Mouse (Mus musculus) limb, embryonic 14.5 days (tissue): Measurements from ENCODE around the gene Mrps25. TPM values are rescaled to one million over a fixed set of nuclear protein-coding genes. Genes with fewer than 3 reads are reported as not detected.

Source experiments
- ATAC-seq: fragments of 200-750 bp; cut with Nextera tagmentation; 2 replicates; pipeline ENCODE4 v1.8.0; 2017; ENCODE audit warnings: low read depth, moderate number of reproducible peaks, moderate TSS enrichment; ENCODE audit not compliant: low FRiP score
- DNase-seq: peaks from one replicate; pipeline ENCODE4 v3.0.0-alpha.2; 2015; ENCODE audit warnings: low spot score
- H3K27ac ChIP-seq: fragments of 300-500 bp; sonication (generic); replicated peaks from 2 replicates; pipeline ENCODE4 v1.5.1; 2014; ENCODE audit warnings: low read depth, mild to moderate bottlenecking, low read length, moderate library complexity, mixed read lengths
- H3K27me3 ChIP-seq: fragments of 300-500 bp; sonication (generic); 2 replicates; pipeline ENCODE4 v1.6.1; 2014; ENCODE audit warnings: low read length, mixed read lengths; ENCODE audit not compliant: control insufficient read depth, insufficient read depth
- H3K36me3 ChIP-seq: fragments of 300-500 bp; sonication (generic); 2 replicates; pipeline ENCODE4 v1.6.1; 2014; ENCODE audit warnings: mild to moderate bottlenecking, low read length, moderate library complexity, mixed read lengths; ENCODE audit not compliant: control insufficient read depth, insufficient read depth
- H3K4me1 ChIP-seq: fragments of 300-500 bp; sonication (generic); 2 replicates; pipeline ENCODE4 v1.6.1; 2014; ENCODE audit warnings: antibody characterized with exemption, low read length, mixed read lengths; ENCODE audit not compliant: control insufficient read depth, insufficient read depth
- H3K4me2 ChIP-seq: fragments of 300-500 bp; sonication (generic); replicated peaks from 2 replicates; pipeline ENCODE4 v1.6.1; 2014; ENCODE audit warnings: low read depth, mild to moderate bottlenecking, low read length, moderate library complexity; ENCODE audit not compliant: severe bottlenecking
- H3K4me3 ChIP-seq: fragments of 300-500 bp; sonication (generic); replicated peaks from 2 replicates; pipeline ENCODE4 v1.5.1; 2014; ENCODE audit warnings: low read length
- H3K9ac ChIP-seq: fragments of 300-500 bp; sonication (generic); 2 replicates; pipeline ENCODE4 v1.6.1; 2014; ENCODE audit warnings: mild to moderate bottlenecking, low read depth, low read length, moderate library complexity; ENCODE audit not compliant: severe bottlenecking
- H3K9me3 ChIP-seq: fragments of 300-500 bp; sonication (generic); 2 replicates; pipeline ENCODE4 v1.6.1; 2016; ENCODE audit warnings: low read length; ENCODE audit not compliant: control insufficient read depth
- POLR2A ChIP-seq: fragments of 200-500 bp; IDR thresholded peaks from 2 replicates; pipeline ENCODE4 v1.8.0; 2012; ENCODE audit warnings: inconsistent platforms, mild to moderate bottlenecking, moderate library complexity, borderline replicate concordance; ENCODE audit not compliant: insufficient read depth, insufficient read length; ENCODE audit errors: extremely low read depth
- WGBS: fragments of 180-500 bp; shearing (Covaris S2); extraction: QIAGEN DNeasy Blood & Tissue Kit; methylation state at CpG from one replicate; pipeline ENCODE4 v1.1.7; 2014; 5-methylcytosine and 5-hydroxymethylcytosine counted together
- polyA plus RNA-seq, 2 experiments: library from polyadenylated mRNA; depleted of rRNA in 1 of 2; stranded (reverse) in 1 of 2; unstranded in 1 of 2; fragments of >200 nt; fragmentation: Nextera tagmentation in 1 of 2; extraction: Ambion mirVana in 1 of 2; gene quantifications; 2 replicates each; pipeline versions ENCODE4 v1.2.1 to v1.2.3; 2012 to 2014

Gene Mrps25
- polyA plus RNA-seq (2012; rRNA removed) (26.7 and 45.0 TPM in 2 replicates), polyA plus RNA-seq (2014; fragmentation: Nextera tagmentation; extraction: Ambion mirVana) (61.1 and 67.9 TPM in 2 replicates)

GRCm38 (mm10) chr6:92183621-92184131, at the start of gene Mrps25:
Mrps25 (minus strand) TSS chr6:92184033.
- peak; percentile 77; the same call in 1 of the 2 replicates for TF ChIP-seq POLR2A
- Histone ChIP-seq H3K27me3 (no peaks in the 10 kb centered on the region), H3K36me3 (peaks cover 19% of the 10 kb centered on the region), H3K9ac (peak within 1 kb of the TSS; percentile 81), H3K27ac (peak within 1 kb of the TSS; percentile 71), H3K4me2 (peak within 1 kb of the TSS; percentile 85), H3K9me3 (0 out of 2 replicates have a peak, but pooled peaks cover 5% of the 10 kb centered on the region), H3K4me1 (peaks cover 7% of the 10 kb centered on the region), H3K4me3 (peak within 1 kb of the TSS; percentile 74)
- WGBS = under 1% methylated on average over 42 of the region's 42 CpGs
- peak; percentile 76 for DNase-seq
- ATAC-seq = peak; percentile 92

- 53% methylated on average over 4 of the region's 4 CpGs for WGBS
- no peak overlapping the region for H3K27ac ChIP-seq
- ATAC-seq = no peak
Measured at GRCm38 (mm10) chr6:92231762-92232161, 47.9 kb upstream of the Mrps25 start.

GRCm38 (mm10) chr6:92231356-92231755, 47.5 kb upstream of the Mrps25 start:
- Histone ChIP-seq H3K9ac (no peak overlapping the region), H3K9me3 (no peaks in the 10 kb centered on the region), H3K4me3 (no peak overlapping the region), H3K27ac (no peak overlapping the region), H3K4me1 (no peaks in the 10 kb centered on the region), H3K36me3 (no peaks in the 10 kb centered on the region), H3K27me3 (no peaks in the 10 kb centered on the region), H3K4me2 (no peak overlapping the region)
- DNase-seq (no peak), ATAC-seq (no peak)
- TF ChIP-seq POLR2A = no peak
- WGBS = 67% methylated on average over 1 of the region's 1 CpGs

More at GRCm38 (mm10) chr6:92231762-92232161, 47.9 kb upstream of the Mrps25 start:
- H3K9ac ChIP-seq = no peak overlapping the region
- H3K4me2 ChIP-seq = no peak overlapping the region
- H3K4me1 ChIP-seq = no peaks in the 10 kb centered on the region
- no peaks in the 10 kb centered on the region for H3K27me3 ChIP-seq
- no peak for DNase-seq
- H3K4me3 ChIP-seq = no peak overlapping the region
- H3K36me3 ChIP-seq = no peaks in the 10 kb centered on the region
- H3K9me3 ChIP-seq = no peaks in the 10 kb centered on the region
- no peak for TF ChIP-seq POLR2A

- DNase-seq (no peak), ATAC-seq (no peak)
- Histone ChIP-seq H3K9ac (no peak overlapping the region), H3K4me2 (no peak overlapping the region), H3K9me3 (no peaks in the 10 kb centered on the region), H3K27ac (no peak overlapping the region), H3K27me3 (no peaks in the 10 kb centered on the region), H3K4me3 (no peak overlapping the region), H3K4me1 (no peaks in the 10 kb centered on the region), H3K36me3 (no peaks in the 10 kb centered on the region)
- TF ChIP-seq POLR2A = no peak
- 77% methylated on average over 2 of the region's 2 CpGs for WGBS
Measured at GRCm38 (mm10) chr6:92229586-92229985, 45.8 kb upstream of the Mrps25 start.

GRCm38 (mm10) chr6:92229103-92229502, 45.3 kb upstream of the Mrps25 start:
- no peak overlapping the region for H3K4me2 ChIP-seq
- no peaks in the 10 kb centered on the region for H3K9me3 ChIP-seq
- H3K9ac ChIP-seq = no peak overlapping the region
- ATAC-seq (no peak), DNase-seq (no peak)
- no peak overlapping the region for H3K4me3 ChIP-seq
- H3K36me3 ChIP-seq = no peaks in the 10 kb centered on the region
- no peaks in the 10 kb centered on the region for H3K27me3 ChIP-seq
- no peaks in the 10 kb centered on the region for H3K4me1 ChIP-seq
- no peak overlapping the region for H3K27ac ChIP-seq
- no peak for TF ChIP-seq POLR2A

- H3K4me3 ChIP-seq = no peak overlapping the region
- WGBS = 83% methylated on average over 1 of the region's 1 CpGs
- H3K27ac ChIP-seq = no peak overlapping the region
- H3K9me3 ChIP-seq = no peaks in the 10 kb centered on the region
- TF ChIP-seq POLR2A = no peak
- no peaks in the 10 kb centered on the region for H3K4me1 ChIP-seq
- H3K36me3 ChIP-seq = no peaks in the 10 kb centered on the region
- DNase-seq (no peak), ATAC-seq (no peak)
- H3K27me3 ChIP-seq = no peaks in the 10 kb centered on the region
- no peak overlapping the region for H3K4me2 ChIP-seq
- H3K9ac ChIP-seq = no peak overlapping the region
Measured at GRCm38 (mm10) chr6:92224981-92225380, 41.1 kb upstream of the Mrps25 start.
